Mouse (Mus musculus): Measurements from ENCODE around the gene Actr1a.

Gene Actr1a

GRCm38 (mm10) chr19:46399886-46400285, 4.3 kb upstream of the Actr1a start:
- DNase-seq (ENCODE audit: low spot score) = no peak

- DNase-seq (ENCODE audit: low spot score) = no peak
Measured at GRCm38 (mm10) chr19:46399372-46399771, 3.8 kb upstream of the Actr1a start.

GRCm38 (mm10) chr19:46398401-46398800, 2.9 kb upstream of the Actr1a start:
- DNase-seq (ENCODE audit: low spot score) = no peak

- no peak for DNase-seq (ENCODE audit: low spot score)
Measured at GRCm38 (mm10) chr19:46397436-46398001, 2.0 kb upstream of the Actr1a start.

- DNase-seq (ENCODE audit: low spot score) = peak; percentile 97
Measured at GRCm38 (mm10) chr19:46396686-46397435, 1.3 kb upstream of the Actr1a start, which contains the start of gene Sufu. Sufu (plus strand) TSS chr19:46396896.

GRCm38 (mm10) chr19:46396109-46396508, 561 bp upstream of the Actr1a start:
- DNase-seq (ENCODE audit: low spot score) = no peak

- no peak for DNase-seq (ENCODE audit: low spot score)
Measured at GRCm38 (mm10) chr19:46394712-46395108, 838 bp downstream of the Actr1a start.

DNA sequence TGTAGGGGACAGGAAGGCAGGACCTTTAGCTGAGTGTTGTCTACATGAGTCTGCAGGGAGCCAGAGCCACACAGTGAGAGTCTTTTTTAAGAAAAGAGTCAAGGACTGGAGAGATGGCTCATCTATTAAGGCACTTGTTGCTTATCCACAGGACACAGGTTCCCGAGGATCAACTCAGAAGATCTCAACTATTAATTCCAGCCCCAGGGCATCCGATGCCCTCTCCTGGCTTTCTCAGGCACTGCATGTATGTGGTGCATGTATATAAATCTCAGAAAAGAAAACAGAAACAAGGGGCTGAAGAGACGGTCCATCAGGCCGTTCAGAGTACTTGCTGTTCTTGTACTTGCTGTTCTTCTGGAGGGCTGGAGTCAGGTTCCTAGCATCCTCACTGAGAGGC, 3.5 kb downstream of the Actr1a start:
- no peak for DNase-seq (ENCODE audit: low spot score)

DNA sequence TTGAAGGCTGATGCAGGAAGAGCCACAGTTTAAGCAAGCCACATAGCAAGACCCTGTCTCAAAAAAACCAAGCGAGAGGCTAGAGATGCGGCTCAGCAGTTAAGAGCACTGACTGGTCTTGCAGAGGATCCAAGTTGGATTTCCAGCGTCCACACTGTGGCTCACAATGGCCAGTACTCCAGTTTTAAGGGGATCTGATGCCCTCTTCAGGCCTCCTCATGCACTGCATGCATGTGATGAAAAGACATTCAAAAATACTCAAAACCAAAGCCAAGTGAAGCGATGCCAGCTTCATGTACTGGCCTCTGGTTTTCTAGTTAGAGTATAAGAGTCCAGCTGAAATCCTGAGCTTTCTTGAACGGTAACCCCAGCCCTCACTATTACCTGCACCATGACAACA, 5.7 kb downstream of the Actr1a start:
- no peak for DNase-seq (ENCODE audit: low spot score)

GRCm38 (mm10) chr19:46382275-46382674, 13.3 kb downstream of the Actr1a start:
- DNase-seq (ENCODE audit: low spot score) = no peak

DNA sequence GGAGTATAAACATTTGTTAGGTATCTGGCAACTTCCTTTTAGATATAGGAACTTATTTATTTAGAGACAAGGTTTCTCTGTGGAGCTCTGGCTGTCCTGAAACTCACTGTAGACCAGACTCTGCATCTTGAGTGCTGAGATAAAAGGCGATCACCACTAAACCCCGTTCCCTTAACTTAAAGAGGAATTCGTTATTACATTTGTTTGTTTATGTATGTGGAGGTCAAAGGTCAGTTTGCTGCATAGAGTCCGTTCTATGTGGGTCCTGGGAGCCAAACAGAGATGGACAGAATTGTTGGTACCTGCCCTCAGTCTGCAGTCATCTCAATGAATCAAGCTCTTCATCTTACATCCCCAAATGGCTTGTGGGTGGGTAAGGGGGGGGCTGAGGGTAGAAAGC, 19.7 kb downstream of the Actr1a start:
- DNase-seq (ENCODE audit: low spot score) = no peak

GRCm38 (mm10) chr19:46375489-46375888, 20.1 kb downstream of the Actr1a start:
- DNase-seq (ENCODE audit: low spot score) = no peak

GRCm38 (mm10) chr19:46374477-46375088, 21.0 kb downstream of the Actr1a start:
- no peak for DNase-seq (ENCODE audit: low spot score)

DNA sequence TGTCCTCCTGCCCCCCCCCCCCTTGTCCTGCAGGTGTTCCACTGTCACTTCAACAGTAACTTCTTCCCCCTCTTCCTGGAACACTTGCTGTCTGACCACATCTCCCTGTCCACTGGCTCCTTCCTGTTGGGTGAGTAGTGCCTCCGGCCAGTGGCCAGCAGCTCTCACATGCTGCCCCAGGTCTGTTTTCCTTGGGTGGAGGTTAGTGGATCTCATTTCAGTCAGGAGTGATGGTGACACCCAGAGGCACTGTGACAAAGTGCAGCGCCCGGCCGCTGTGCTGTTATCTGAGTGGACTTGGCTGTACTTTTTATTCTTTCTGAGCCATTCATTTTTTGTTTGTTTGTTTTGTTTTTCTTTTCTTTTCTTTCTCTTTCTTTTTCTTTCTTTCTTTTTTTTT, 26.3 kb downstream of the Actr1a start:
- no peak for DNase-seq (ENCODE audit: low spot score)

GRCm38 (mm10) chr19:46367798-46368590, 27.6 kb downstream of the Actr1a start:
- DNase-seq (ENCODE audit: low spot score) = no peak

DNA sequence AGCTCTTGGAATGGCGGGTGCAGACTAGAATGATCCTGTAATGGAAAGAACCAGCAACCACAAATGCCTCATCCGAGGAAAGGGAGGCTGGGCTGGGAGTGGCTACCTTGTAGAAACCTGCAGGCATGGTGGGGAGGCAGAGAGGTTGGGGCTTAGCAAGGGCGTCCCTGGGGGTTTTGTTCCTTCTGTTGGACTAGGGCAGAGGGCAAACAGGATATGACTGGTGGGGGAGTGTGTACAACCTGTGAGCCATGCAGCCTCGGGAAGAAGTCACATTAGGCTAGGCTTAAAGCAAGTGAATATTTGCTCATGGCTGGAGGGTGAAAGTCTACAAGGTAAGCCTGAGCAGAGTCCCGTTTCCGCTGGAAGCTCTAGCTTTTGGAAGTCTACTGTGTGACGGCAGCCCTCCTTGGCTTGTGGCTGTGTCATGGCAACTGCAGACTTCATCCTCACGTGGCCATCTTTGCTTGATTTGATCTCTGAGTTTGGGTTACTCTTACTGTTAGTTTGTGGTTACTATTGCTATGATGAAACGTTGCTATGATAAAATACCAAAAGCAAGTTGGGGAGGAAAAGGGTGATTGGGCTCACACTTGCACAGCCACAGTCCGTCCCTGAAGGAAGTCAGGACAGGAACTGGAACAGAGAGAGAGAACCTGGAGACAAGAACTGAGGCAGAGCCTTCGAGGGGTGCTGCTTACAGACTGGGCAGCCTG, 32.1 kb downstream of the Actr1a start:
- DNase-seq (ENCODE audit: low spot score) = no peak

DNA sequence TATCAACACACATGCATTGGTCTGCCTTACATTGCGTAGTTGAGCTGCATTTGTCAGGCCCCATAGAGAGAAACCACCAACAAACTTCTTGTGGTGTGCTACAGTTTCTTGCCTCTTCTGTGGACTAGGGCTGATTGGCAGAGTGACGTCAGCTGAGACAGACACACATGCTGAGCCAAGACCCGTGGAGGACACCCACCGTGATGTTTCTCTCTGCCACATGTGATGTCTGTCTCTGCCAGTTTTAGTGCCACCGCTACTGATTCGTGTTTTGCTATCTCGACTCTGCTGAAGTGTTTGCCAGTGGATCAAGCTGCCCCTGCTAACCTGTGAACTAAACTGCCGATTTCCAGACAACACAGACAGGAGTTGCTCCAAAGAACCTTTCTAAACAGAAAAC, 33.4 kb downstream of the Actr1a start:
- no peak for DNase-seq (ENCODE audit: low spot score)

DNA sequence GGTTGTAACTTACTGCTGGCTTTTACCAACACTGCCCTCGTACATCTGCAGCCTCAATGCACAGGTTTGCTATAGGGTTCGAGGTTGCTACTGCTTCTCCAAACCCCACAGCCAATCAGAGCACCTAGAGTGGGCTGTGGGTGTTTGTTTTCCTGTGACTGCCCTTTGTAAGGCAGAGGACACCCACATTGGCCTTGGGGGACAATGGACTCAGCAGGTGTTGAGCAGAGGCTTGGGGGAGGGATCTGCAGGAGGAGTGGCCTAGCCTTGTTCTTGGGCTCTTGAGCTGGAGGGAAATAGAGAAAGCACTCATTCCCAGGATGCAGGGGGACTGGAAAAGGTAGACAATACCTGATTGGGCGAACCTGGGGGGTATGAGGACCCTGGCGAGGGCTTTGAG, 37.2 kb downstream of the Actr1a start:
- no peak for DNase-seq (ENCODE audit: low spot score)

DNA sequence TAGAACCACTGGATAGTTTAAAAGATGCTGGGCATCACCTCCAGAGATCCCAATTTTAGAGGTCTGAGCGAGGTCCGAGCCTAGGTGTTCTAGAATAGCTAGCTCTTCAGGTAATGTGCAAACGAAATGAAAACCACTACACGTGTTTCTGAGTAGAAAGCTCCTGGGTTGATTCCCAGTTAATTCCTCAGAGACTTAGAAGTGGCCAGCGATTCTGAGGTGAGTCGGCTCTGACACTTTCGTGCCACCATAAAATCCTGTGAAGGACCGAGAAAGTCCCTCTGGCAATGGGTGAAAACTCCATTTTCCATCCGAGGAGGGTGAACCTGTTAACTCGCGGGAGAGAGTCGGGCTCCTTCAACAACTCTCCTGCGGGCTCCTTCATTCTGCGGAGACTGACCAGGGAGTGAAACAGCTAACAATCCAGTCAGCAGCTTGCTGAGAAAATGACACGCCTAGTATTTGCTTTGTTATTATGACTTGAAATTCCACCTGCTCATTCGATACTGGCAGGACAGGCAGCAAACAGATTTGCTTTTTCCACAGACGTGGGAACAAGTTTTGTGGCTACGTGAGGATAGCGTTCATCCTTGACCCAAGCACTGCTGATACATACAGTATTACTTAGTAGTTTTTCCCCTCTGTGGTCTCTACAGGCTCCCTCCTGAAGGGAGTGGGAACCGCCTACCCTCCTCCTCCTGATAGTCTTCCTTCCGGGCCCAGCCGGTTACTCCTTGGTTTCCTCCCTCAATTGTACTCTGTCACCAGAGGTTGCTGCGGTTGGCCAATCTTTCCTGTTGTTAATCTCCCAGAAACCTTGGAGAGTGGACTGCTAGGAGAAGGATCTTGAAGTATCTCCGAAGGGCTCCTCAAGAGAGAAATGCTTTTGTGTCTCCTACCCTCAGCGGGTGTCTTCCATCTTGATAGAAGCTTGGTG, 37.9 kb downstream of the Actr1a start:
- DNase-seq (ENCODE audit: low spot score) = no peak

DNA sequence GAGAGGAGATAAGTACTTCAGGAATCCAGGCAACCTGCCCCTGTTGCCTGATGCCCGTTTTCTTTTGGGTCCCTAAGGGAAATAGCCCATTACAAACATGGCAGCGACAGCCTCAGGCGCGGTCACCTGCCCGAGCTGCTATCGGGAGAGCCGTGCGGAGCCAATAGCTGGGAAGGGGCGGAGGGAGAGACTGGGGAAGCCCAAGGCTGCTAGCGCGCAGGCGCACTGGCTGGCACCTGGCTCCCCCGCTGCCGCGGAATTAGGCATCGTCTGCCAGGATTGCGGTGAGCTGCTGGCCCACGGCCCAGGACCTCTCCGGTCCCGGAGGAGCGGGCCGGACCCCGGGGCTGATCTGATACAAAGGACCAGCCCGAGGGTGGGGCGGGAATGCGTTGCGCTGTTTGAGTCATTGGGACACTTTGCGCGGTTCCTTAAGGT, 38.8 kb downstream of the Actr1a start:
- peak; percentile 61 for DNase-seq (ENCODE audit: low spot score)

Measured in ovary, postnatal 10 days (tissue).